Mouse (Mus musculus) lung, embryonic 15.5 days (tissue): ENCODE results near the gene Zfp281. TPM values are rescaled to one million over a fixed set of nuclear protein-coding genes. Genes with fewer than 3 reads are reported as not detected.

Source experiments
- ATAC-seq: fragments of 200-750 bp; cut with Nextera tagmentation; 2 replicates; pipeline ENCODE4 v1.8.0; 2017; ENCODE audit warnings: moderate number of reproducible peaks, borderline replicate concordance; ENCODE audit not compliant: low FRiP score, low TSS enrichment; ENCODE audit errors: extremely low read depth
- H3K27ac ChIP-seq: fragments of 300-500 bp; sonication (generic); 2 replicates; pipeline ENCODE4 v1.5.1; 2015; ENCODE audit warnings: moderate library complexity, mild to moderate bottlenecking, inconsistent platforms
- H3K27me3 ChIP-seq: fragments of 300-500 bp; sonication (generic); 2 replicates; pipeline ENCODE4 v1.6.1; 2015; ENCODE audit warnings: inconsistent platforms
- H3K36me3 ChIP-seq: fragments of 300-500 bp; sonication (generic); 2 replicates; pipeline ENCODE4 v1.6.1; 2015; ENCODE audit warnings: inconsistent platforms
- H3K4me1 ChIP-seq: fragments of 300-500 bp; sonication (generic); 2 replicates; pipeline ENCODE4 v1.6.1; 2015; ENCODE audit warnings: inconsistent platforms
- H3K4me2 ChIP-seq: fragments of 300-500 bp; sonication (generic); 2 replicates; pipeline ENCODE4 v1.6.1; 2015; ENCODE audit warnings: inconsistent platforms, mild to moderate bottlenecking, moderate library complexity
- H3K4me3 ChIP-seq: fragments of 300-500 bp; sonication (generic); 2 replicates; pipeline ENCODE4 v1.5.1; 2015; ENCODE audit warnings: mild to moderate bottlenecking, inconsistent platforms
- H3K9ac ChIP-seq: fragments of 300-500 bp; sonication (generic); 2 replicates; pipeline ENCODE4 v1.6.1; 2015; ENCODE audit warnings: inconsistent platforms
- H3K9me3 ChIP-seq: fragments of 300-500 bp; sonication (generic); 2 replicates; pipeline ENCODE4 v1.6.1; 2016; ENCODE audit warnings: inconsistent platforms
- WGBS: fragments of 180-500 bp; shearing (Covaris S2); methylation state at CpG from one replicate; pipeline ENCODE4 v1.1.7; 2015; 5-methylcytosine and 5-hydroxymethylcytosine counted together
- polyA plus RNA-seq: library from polyadenylated mRNA; unstranded; fragments of >200 nt; fragmentation: Nextera tagmentation; extraction: Ambion mirVana; gene quantifications from 2 replicates; pipeline ENCODE4 v1.2.1, GENCODE M21; 2015

The Zfp281 gene
- polyA plus RNA-seq, 1 experiment from 2014 or later: 20.6 TPM

DNA sequence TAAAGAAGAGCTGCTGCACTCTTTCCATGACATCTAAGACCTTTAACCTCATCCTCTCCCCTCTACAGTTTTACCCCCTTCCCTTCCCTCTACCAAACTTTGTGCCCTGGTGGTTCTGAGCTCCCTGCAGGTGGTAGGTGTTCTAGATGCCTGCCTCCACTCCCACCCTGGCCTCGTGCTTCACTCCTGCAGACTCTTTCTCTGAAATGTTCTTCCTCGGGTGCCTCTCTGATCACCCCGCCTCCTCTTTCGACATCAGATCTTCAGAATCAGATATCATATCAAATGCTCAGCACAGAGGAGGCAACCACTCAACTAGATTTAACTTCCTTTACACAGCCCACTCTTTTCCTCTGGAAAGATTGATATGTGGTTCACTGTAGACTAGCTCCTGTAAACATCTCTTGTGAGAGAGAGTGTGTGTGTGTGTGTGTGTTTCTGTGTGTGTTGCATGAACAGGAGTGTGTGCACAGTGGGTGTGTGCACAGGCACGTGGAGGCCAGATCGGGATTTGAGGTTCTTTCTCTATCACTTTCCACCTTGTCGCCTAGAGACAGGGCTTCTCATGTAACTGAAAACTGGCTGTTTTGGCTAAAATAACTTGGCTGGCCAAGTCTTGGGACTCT is 7.4 kb upstream of the Zfp281 start:
- Histone ChIP-seq H3K4me3 (no peak overlapping the region), H3K27ac (no peak overlapping the region), H3K9ac (no peak overlapping the region), H3K27me3 (no peaks in the 10 kb centered on the region), H3K9me3 (no peaks in the 10 kb centered on the region), H3K4me2 (no peak overlapping the region), H3K4me1 (0 out of 2 replicates have a peak, but pooled peaks cover 2% of the 10 kb centered on the region), H3K36me3 (no peaks in the 10 kb centered on the region)
- WGBS: 34% methylated on average over 7 of the region's 7 CpGs
- ATAC-seq: peak; percentile 23; the same call in 1 of the 2 replicates

DNA sequence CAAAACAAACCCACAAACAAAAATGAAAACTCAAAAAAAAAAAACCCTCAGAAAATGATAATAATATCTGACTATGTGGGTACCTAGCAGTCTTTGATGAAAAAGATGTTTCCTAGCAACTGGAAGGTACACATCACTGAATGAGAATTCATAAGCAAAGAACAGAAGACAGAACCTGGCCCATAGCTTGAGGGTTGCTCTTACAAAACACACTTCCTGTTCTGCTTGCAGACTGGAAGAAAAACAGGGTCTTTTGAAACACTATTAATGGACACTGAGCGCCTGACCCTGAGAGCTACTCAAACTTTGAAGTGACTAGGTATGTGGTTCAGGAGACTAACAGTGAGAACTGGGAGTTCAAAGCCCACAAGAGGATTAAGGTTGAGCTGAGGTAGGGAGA is 6.1 kb upstream of the Zfp281 start:
- H3K4me3 ChIP-seq: no peak overlapping the region
- no peak for ATAC-seq
- H3K4me2 ChIP-seq: no peak overlapping the region
- no peak overlapping the region for H3K9ac ChIP-seq
- no peaks in the 10 kb centered on the region for H3K9me3 ChIP-seq
- 0 out of 2 replicates have a peak, but pooled peaks cover 2% of the 10 kb centered on the region for H3K4me1 ChIP-seq
- no peak overlapping the region for H3K27ac ChIP-seq
- H3K36me3 ChIP-seq: no peaks in the 10 kb centered on the region
- 87% methylated on average over 1 of the region's 1 CpGs for WGBS
- no peaks in the 10 kb centered on the region for H3K27me3 ChIP-seq

DNA sequence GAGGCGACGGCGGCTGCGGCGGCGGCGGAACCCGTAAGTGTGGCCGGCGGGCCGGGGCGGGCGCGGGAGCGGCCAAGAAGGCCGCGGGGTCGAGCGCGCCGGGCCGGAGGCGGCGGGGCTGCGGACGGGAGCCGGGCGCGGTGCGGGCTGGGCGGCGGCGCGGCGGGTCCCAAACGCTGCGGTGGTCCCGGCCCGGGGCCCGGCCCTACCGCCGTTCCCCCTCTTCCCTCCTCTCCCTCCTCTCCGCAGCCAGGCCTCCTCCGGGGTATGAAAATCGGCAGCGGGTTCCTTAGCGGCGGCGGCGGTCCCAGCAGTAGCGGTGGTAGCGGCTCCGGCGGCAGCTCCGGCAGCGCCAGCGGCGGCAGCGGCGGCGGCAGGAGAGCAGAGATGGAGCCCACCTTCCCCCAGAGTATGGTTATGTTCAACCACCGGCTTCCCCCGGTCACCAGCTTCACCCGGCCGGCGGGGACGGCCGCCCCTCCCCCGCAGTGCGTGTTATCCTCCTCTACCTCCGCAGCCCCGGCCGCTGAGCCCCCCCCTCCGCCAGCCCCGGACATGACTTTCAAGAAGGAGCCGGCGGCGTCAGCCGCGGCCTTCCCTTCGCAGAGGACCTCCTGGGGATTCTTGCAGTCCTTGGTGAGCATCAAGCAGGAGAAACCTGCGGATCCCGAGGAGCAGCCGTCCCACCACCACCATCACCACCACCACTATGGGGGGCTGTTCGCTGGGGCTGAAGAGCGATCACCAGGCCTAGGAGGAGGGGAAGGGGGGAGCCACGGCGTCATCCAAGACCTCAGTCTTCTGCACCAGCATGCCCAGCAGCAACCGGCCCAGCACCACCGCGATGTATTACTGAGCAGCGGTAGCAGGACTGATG is 556 bp downstream of the Zfp281 start:
- H3K9ac ChIP-seq: peak overlapping the region; percentile 89
- H3K27me3 ChIP-seq: no peaks in the 10 kb centered on the region
- H3K4me3 ChIP-seq: peak overlapping the region; percentile 96
- peak overlapping the region; percentile 85 for H3K4me2 ChIP-seq
- H3K4me1 ChIP-seq: peaks cover 36% of the 10 kb centered on the region
- WGBS: under 1% methylated on average over 82 of the region's 92 CpGs
- no peaks in the 10 kb centered on the region for H3K9me3 ChIP-seq
- peak overlapping the region; percentile 88 for H3K27ac ChIP-seq
- peak; percentile 55 for ATAC-seq
- H3K36me3 ChIP-seq: peaks cover 15% of the 10 kb centered on the region

DNA sequence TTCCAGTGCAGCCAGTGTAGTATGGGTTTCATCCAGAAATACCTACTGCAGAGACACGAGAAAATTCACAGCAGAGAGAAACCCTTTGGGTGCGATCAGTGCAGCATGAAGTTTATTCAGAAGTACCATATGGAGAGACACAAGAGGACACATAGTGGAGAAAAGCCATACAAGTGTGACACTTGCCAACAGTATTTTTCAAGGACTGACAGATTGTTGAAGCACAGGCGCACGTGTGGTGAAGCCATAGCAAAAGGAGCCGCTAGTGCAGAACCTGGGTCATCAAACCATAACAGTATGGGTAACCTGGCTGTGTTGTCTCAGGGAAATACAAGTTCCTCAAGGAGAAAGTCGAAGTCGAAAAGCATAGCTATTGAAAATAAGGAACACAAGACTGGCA is 1.4 kb downstream of the Zfp281 start:
- H3K36me3 ChIP-seq: peaks cover 18% of the 10 kb centered on the region
- no peaks in the 10 kb centered on the region for H3K9me3 ChIP-seq
- ATAC-seq: no peak
- peaks cover 36% of the 10 kb centered on the region for H3K4me1 ChIP-seq
- H3K4me2 ChIP-seq: peak overlapping the region; percentile 85
- WGBS: 80% methylated on average over 7 of the region's 7 CpGs
- H3K4me3 ChIP-seq: peak overlapping the region; percentile 96
- no peak overlapping the region for H3K27ac ChIP-seq
- H3K27me3 ChIP-seq: no peaks in the 10 kb centered on the region
- H3K9ac ChIP-seq: peak overlapping the region; percentile 89

DNA sequence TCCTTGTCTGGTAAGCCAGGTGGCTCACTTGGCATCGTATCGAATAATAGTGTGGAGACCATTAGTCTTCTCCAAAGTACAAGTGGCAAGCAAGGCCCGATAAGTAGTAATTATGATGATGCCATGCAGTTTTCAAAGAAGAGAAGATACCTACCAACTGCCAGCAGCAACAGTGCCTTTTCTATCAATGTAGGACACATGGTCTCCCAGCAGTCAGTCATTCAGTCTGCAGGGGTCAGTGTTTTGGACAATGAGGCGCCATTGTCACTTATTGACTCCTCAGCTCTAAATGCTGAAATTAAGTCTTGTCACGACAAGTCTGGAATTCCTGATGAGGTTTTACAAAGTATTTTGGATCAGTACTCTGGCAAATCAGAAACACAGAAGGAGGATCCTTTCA is 2.1 kb downstream of the Zfp281 start:
- 91% methylated on average over 5 of the region's 5 CpGs for WGBS
- no peak for ATAC-seq

DNA sequence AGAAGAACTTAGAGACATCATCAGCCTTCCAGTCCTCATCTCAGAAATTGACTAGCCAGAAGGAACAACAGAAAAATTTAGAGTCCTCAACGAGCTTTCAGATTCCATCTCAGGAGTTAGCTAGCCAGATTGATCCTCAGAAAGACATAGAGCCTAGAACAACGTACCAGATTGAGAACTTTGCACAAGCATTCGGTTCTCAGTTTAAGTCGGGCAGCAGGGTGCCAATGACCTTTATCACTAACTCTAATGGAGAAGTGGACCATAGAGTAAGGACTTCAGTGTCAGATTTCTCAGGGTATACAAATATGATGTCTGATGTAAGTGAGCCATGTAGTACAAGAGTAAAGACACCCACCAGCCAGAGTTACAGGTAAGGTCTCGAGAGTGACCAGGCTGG is 2.9 kb downstream of the Zfp281 start:
- H3K4me1 ChIP-seq: peaks cover 36% of the 10 kb centered on the region
- no peak for ATAC-seq
- H3K27me3 ChIP-seq: no peaks in the 10 kb centered on the region
- no peaks in the 10 kb centered on the region for H3K9me3 ChIP-seq
- H3K4me2 ChIP-seq: peak overlapping the region; percentile 30
- H3K4me3 ChIP-seq: no peak overlapping the region
- no peak overlapping the region for H3K9ac ChIP-seq
- WGBS: 72% methylated on average over 5 of the region's 5 CpGs
- H3K27ac ChIP-seq: no peak overlapping the region
- peaks cover 20% of the 10 kb centered on the region for H3K36me3 ChIP-seq

More for the DNA sequence above, 2.1 kb downstream of the Zfp281 start:
- Histone ChIP-seq H3K27me3 (no peaks in the 10 kb centered on the region), H3K4me2 (peak overlapping the region; percentile 30; the same call in 1 of the 2 replicates), H3K9me3 (no peaks in the 10 kb centered on the region), H3K9ac (no peak overlapping the region), H3K27ac (no peak overlapping the region), H3K4me1 (peaks cover 36% of the 10 kb centered on the region), H3K4me3 (no peak overlapping the region), H3K36me3 (peaks cover 18% of the 10 kb centered on the region)

DNA sequence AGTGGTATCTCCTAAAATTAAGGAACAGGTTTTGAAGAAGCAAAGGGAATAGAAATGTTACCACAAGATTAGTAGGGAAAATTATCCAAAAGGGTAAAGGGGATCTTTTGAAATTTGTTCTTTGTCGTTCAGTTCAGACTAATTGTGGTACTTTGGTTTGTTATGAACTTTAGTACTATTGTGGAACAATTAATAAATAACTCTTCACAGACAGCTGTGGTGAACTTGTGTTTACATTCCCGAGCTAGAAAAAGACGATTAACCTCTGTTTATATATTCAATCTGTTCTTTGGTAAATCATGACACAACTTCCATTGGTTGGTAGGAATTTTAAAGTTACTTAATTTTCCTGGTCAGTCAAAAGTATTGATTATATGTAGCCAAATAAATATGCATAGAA is 8.2 kb downstream of the Zfp281 start:
- no peak overlapping the region for H3K4me2 ChIP-seq
- no peak overlapping the region for H3K4me3 ChIP-seq
- ATAC-seq: no peak
- no peak overlapping the region for H3K9ac ChIP-seq
- H3K27ac ChIP-seq: no peak overlapping the region
- no peaks in the 10 kb centered on the region for H3K9me3 ChIP-seq
- H3K36me3 ChIP-seq: peaks cover 5% of the 10 kb centered on the region; the same call in 1 of the 2 replicates
- H3K27me3 ChIP-seq: no peaks in the 10 kb centered on the region
- peaks cover 8% of the 10 kb centered on the region for H3K4me1 ChIP-seq
- 32% methylated on average over 3 of the region's 3 CpGs for WGBS

DNA sequence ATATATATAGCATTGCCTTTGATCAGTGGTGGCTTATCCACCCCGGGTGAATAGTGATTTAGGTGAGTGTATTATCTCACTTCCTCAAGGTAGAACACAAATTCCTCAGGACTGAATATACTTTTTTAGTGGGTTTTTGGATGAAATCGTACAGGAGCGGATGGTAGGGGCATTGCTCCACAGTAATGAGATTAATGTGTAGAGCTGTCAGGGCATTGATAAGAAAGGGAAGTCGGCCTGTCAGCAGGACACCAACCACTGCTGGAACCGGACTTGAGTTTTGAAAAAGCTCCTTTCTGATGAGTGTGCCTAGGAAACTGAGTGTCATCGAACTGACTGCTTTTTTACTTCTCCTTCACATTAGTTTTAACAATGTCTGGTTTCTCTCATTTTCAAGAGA is 10.9 kb downstream of the Zfp281 start:
- 67% methylated on average over 6 of the region's 6 CpGs for WGBS
- no peak overlapping the region for H3K4me2 ChIP-seq
- H3K36me3 ChIP-seq: peaks cover 5% of the 10 kb centered on the region; the same call in 1 of the 2 replicates
- no peak overlapping the region for H3K27ac ChIP-seq
- no peaks in the 10 kb centered on the region for H3K4me1 ChIP-seq
- no peaks in the 10 kb centered on the region for H3K27me3 ChIP-seq
- no peak overlapping the region for H3K4me3 ChIP-seq
- ATAC-seq: no peak
- no peaks in the 10 kb centered on the region for H3K9me3 ChIP-seq
- no peak overlapping the region for H3K9ac ChIP-seq

DNA sequence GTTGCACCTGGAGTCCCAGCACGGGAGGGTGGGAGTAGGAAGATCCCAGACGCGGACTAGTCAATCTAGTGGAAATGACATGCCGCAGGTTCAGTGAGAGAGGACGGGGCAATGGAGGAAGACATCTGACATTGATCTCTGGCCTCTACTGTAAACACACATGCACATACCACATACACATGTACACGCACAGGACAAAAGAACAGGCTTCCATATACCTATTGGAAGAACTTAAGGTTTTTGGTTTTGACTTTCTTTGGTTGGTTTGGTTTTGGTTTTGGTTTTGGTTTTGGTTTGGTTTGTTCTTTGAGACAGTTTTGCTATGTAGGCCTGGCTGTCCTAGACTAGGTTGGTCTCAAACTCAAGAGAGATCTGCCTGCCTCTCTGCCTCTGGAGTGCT is 12.2 kb downstream of the Zfp281 start:
- Histone ChIP-seq H3K4me1 (no peaks in the 10 kb centered on the region), H3K4me2 (no peak overlapping the region), H3K9ac (no peak overlapping the region), H3K27ac (no peak overlapping the region), H3K27me3 (no peaks in the 10 kb centered on the region), H3K36me3 (peaks cover 3% of the 10 kb centered on the region; the same call in 1 of the 2 replicates), H3K4me3 (no peak overlapping the region), H3K9me3 (no peaks in the 10 kb centered on the region)
- no peak for ATAC-seq
- 83% methylated on average over 6 of the region's 6 CpGs for WGBS

DNA sequence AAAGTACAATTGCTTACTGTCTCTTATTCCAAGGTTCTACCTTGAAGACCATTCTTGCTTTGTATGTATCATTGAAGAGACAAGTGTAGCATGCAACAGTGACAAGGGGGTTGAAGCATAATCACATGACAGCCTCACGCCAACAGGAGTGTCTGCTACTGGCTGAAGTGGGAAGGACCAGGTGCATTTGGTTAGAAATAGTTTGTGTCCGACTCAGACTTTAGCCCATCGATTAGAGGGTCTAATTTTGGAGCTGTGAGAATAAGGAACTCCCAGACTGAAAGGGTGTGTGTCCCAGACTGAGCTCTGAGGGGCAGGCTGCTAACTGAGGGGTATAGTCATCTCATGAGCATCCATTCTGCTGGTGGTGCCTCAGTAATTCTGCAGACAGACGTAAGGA is 13.0 kb downstream of the Zfp281 start:
- no peak overlapping the region for H3K4me3 ChIP-seq
- no peaks in the 10 kb centered on the region for H3K4me1 ChIP-seq
- H3K36me3 ChIP-seq: no peaks in the 10 kb centered on the region
- ATAC-seq: no peak
- 82% methylated on average over 4 of the region's 4 CpGs for WGBS
- no peaks in the 10 kb centered on the region for H3K9me3 ChIP-seq
- H3K9ac ChIP-seq: no peak overlapping the region
- no peaks in the 10 kb centered on the region for H3K27me3 ChIP-seq
- no peak overlapping the region for H3K4me2 ChIP-seq
- H3K27ac ChIP-seq: no peak overlapping the region

DNA sequence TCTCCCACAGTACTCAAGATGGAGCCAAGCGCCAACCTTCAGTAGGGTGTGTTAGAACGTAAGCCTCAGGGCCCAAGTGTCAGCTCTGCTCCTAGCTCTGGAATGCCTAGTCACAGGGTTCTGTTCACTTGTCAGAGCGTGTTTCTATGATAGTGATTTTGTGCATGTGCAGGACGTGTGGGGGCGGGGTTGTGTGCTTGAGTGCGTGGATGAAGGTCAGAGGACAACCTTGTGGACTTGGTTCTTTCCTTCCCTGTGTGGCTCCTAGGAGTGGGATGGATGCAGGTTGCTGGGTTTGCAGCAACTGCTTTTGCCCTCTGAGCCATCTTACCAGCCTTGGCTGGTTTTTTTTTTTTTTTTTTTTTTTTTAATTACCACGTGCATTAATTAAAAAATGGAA is 13.5 kb downstream of the Zfp281 start:
- Histone ChIP-seq H3K27me3 (no peaks in the 10 kb centered on the region), H3K36me3 (no peaks in the 10 kb centered on the region), H3K9ac (no peak overlapping the region), H3K4me3 (no peak overlapping the region), H3K9me3 (no peaks in the 10 kb centered on the region), H3K27ac (no peak overlapping the region), H3K4me2 (no peak overlapping the region), H3K4me1 (no peaks in the 10 kb centered on the region)
- 86% methylated on average over 7 of the region's 7 CpGs for WGBS
- no peak for ATAC-seq

DNA sequence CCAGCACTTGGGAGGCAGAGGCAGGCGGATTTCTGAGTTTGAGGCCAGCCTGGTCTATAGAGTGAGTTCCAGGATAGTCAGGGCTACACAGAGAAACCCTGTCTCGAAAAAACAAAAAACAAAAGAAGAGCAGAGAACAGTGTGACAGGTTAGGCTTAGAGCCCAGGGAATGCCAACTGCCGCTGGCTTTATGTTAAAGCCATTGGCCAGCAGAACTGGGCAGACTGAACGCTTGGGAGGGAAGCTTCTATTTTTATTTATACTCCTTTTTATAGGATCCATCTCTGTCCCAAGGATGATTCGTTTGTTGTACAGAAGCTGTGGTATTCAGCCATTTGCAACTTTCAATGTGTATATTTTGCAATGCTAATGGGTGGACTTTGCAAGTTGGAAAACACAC is 14.0 kb downstream of the Zfp281 start:
- ATAC-seq: no peak
- no peak overlapping the region for H3K9ac ChIP-seq
- H3K36me3 ChIP-seq: no peaks in the 10 kb centered on the region

More for the DNA sequence above, 14.0 kb downstream of the Zfp281 start:
- WGBS: 83% methylated on average over 5 of the region's 5 CpGs
- H3K4me2 ChIP-seq: no peak overlapping the region
- no peak overlapping the region for H3K27ac ChIP-seq
- H3K27me3 ChIP-seq: no peaks in the 10 kb centered on the region
- H3K9me3 ChIP-seq: no peaks in the 10 kb centered on the region
- H3K4me1 ChIP-seq: no peaks in the 10 kb centered on the region
- H3K4me3 ChIP-seq: no peak overlapping the region
